Mouse (Mus musculus) erythroblast, embryonic 14.5 days (primary cell): ENCODE results near the gene Myrf. TPM values are rescaled to one million over a fixed set of nuclear protein-coding genes. Genes with fewer than 3 reads are reported as not detected.

Source experiments
- H3K27me3 ChIP-seq: 2 replicates; pipeline ENCODE4 v1.6.1; 2012; ENCODE audit warnings: inconsistent platforms; ENCODE audit not compliant: control insufficient read depth
- H3K36me3 ChIP-seq: 2 replicates; pipeline ENCODE4 v1.6.1; 2012; ENCODE audit warnings: mild to moderate bottlenecking, inconsistent platforms; ENCODE audit not compliant: control insufficient read depth
- H3K4me1 ChIP-seq: 2 replicates; pipeline ENCODE4 v1.6.1; 2012; ENCODE audit warnings: inconsistent platforms; ENCODE audit not compliant: control insufficient read depth
- H3K4me3 ChIP-seq: replicated peaks from 2 replicates; pipeline ENCODE3; 2012; ENCODE audit warnings: moderate library complexity, mild to moderate bottlenecking, inconsistent platforms
- H3K9me3 ChIP-seq: 2 replicates; pipeline ENCODE4 v1.6.1; 2012; ENCODE audit warnings: low read length, inconsistent platforms, mixed read lengths; ENCODE audit not compliant: control insufficient read depth
- GATA1 ChIP-seq: IDR thresholded peaks from 2 replicates; pipeline ENCODE4 v1.6.1; 2012; ENCODE audit warnings: low read length, inconsistent platforms, mixed read lengths
- TAL1 ChIP-seq: IDR thresholded peaks from 3 replicates; pipeline ENCODE4 v1.6.1; 2012; ENCODE audit warnings: low read length, inconsistent platforms, mixed read lengths
- polyA plus RNA-seq: library from polyadenylated mRNA; stranded (reverse); fragments of >175 nt; gene quantifications from 2 replicates; pipeline ENCODE4 v1.2.3, GENCODE M21; 2012

Gene Myrf
- polyA plus RNA-seq, 1 experiment, result 0.02 TPM

GRCm38 (mm10) chr19:10238477-10238876 is 2.1 kb downstream of the Myrf start:
- peaks cover 20% of the 10 kb centered on the region for H3K4me1 ChIP-seq

GRCm38 (mm10) chr19:10235784-10236565 is 4.6 kb downstream of the Myrf start:
- TF ChIP-seq TAL1 (no peak), GATA1 (no peak)
- Histone ChIP-seq H3K36me3 (no peaks in the 10 kb centered on the region; the same call in 1 of the 2 replicates), H3K9me3 (no peaks in the 10 kb centered on the region), H3K4me1 (peaks cover 20% of the 10 kb centered on the region), H3K27me3 (peaks cover 29% of the 10 kb centered on the region), H3K4me3 (no peak overlapping the region)

More at GRCm38 (mm10) chr19:10238477-10238876, 2.1 kb downstream of the Myrf start:
- Histone ChIP-seq H3K4me3 (no peak overlapping the region), H3K27me3 (peaks cover 28% of the 10 kb centered on the region), H3K9me3 (no peaks in the 10 kb centered on the region), H3K36me3 (no peaks in the 10 kb centered on the region)
- no peak for TF ChIP-seq TAL1
- TF ChIP-seq GATA1, result no peak

- Histone ChIP-seq H3K27me3 (peaks cover 6% of the 10 kb centered on the region), H3K4me3 (no peak overlapping the region), H3K4me1 (peaks cover 2% of the 10 kb centered on the region; the same call in 1 of the 2 replicates), H3K9me3 (no peaks in the 10 kb centered on the region), H3K36me3 (no peaks in the 10 kb centered on the region; the same call in 1 of the 2 replicates)
- TF ChIP-seq GATA1 (no peak), TAL1 (no peak)
Observed at GRCm38 (mm10) chr19:10232327-10233017, 8.1 kb downstream of the Myrf start.

- H3K4me1 ChIP-seq, result peaks cover 2% of the 10 kb centered on the region; the same call in 1 of the 2 replicates
- no peaks in the 10 kb centered on the region for H3K9me3 ChIP-seq
- peaks cover 6% of the 10 kb centered on the region for H3K27me3 ChIP-seq
- no peaks in the 10 kb centered on the region; the same call in 1 of the 2 replicates for H3K36me3 ChIP-seq
- no peak overlapping the region for H3K4me3 ChIP-seq
- TF ChIP-seq GATA1 (no peak), TAL1 (no peak)
Observed at GRCm38 (mm10) chr19:10231871-10232270, 8.7 kb downstream of the Myrf start.

- Histone ChIP-seq H3K4me3 (no peak overlapping the region), H3K36me3 (no peaks in the 10 kb centered on the region; the same call in 1 of the 2 replicates), H3K27me3 (peaks cover 6% of the 10 kb centered on the region), H3K9me3 (no peaks in the 10 kb centered on the region), H3K4me1 (peaks cover 2% of the 10 kb centered on the region; the same call in 1 of the 2 replicates)
- TF ChIP-seq GATA1 (no peak), TAL1 (no peak)
Observed at GRCm38 (mm10) chr19:10231016-10231415, 9.5 kb downstream of the Myrf start.

GRCm38 (mm10) chr19:10225767-10226166 is 14.8 kb downstream of the Myrf start:
- H3K27me3 ChIP-seq, result 0 out of 2 replicates have a peak, but pooled peaks cover 2% of the 10 kb centered on the region

GRCm38 (mm10) chr19:10224637-10225453 is 15.7 kb downstream of the Myrf start:
- Histone ChIP-seq H3K27me3 (no peaks in the 10 kb centered on the region), H3K4me3 (no peak overlapping the region), H3K9me3 (no peaks in the 10 kb centered on the region), H3K4me1 (peaks cover 14% of the 10 kb centered on the region), H3K36me3 (peaks cover 3% of the 10 kb centered on the region; the same call in 1 of the 2 replicates)
- TF ChIP-seq TAL1 (no peak), GATA1 (no peak)

More at GRCm38 (mm10) chr19:10225767-10226166, 14.8 kb downstream of the Myrf start:
- H3K9me3 ChIP-seq, result no peaks in the 10 kb centered on the region
- H3K4me3 ChIP-seq, result no peak overlapping the region
- peaks cover 3% of the 10 kb centered on the region; the same call in 1 of the 2 replicates for H3K36me3 ChIP-seq
- H3K4me1 ChIP-seq, result peaks cover 14% of the 10 kb centered on the region
- no peak for TF ChIP-seq TAL1
- TF ChIP-seq GATA1, result no peak

GRCm38 (mm10) chr19:10223561-10223960 is 17.0 kb downstream of the Myrf start:
- no peaks in the 10 kb centered on the region for H3K9me3 ChIP-seq
- peaks cover 3% of the 10 kb centered on the region; the same call in 1 of the 2 replicates for H3K36me3 ChIP-seq
- H3K4me1 ChIP-seq, result peaks cover 15% of the 10 kb centered on the region
- no peak overlapping the region for H3K4me3 ChIP-seq
- TF ChIP-seq GATA1 (no peak), TAL1 (no peak)
- H3K27me3 ChIP-seq, result no peaks in the 10 kb centered on the region
